Mouse (Mus musculus) adrenal gland, adult 8-10 months (tissue): ENCODE measurements at regions not wholly inside any gene's neighbourhood (a gene's known extent, or its start where the extent isn't known, plus 50 kb on each side); places are given as distances from the start of the nearest gene placed in this dataset.
A peak's percentile ranks its signal among the peaks of the same experiment; 100 is the strongest.
"Not testable (repeated sequence)": the region's sequence is repeated elsewhere in the genome, so short reads cannot be mapped to it uniquely, and the experiment has no call there.

ENCODE experiments used
- DNase-seq: peaks from one replicate; pipeline ENCODE4 v3.0.0; 2022

GRCm38 (mm10) chr15:59728817-59729560 is 287.4 kb downstream of the 4933412E24Rik start:
- no peak for DNase-seq

GRCm38 (mm10) chr15:59728131-59728601 is 288.2 kb downstream of the 4933412E24Rik start:
- peak; percentile 92 for DNase-seq

GRCm38 (mm10) chr15:59725881-59726280 is 290.5 kb downstream of the 4933412E24Rik start:
- no peak for DNase-seq

GRCm38 (mm10) chr15:59722661-59723413 is 293.6 kb downstream of the 4933412E24Rik start:
- DNase-seq, result no peak

GRCm38 (mm10) chr15:59721420-59721819 is 295.0 kb downstream of the 4933412E24Rik start:
- DNase-seq, result no peak

- no peak for DNase-seq
Observed at GRCm38 (mm10) chr15:59721018-59721417, 295.4 kb downstream of the 4933412E24Rik start.

GRCm38 (mm10) chr15:59720149-59720548 is 296.3 kb downstream of the 4933412E24Rik start:
- no peak for DNase-seq

- DNase-seq, result not testable (repeated sequence)
Observed at GRCm38 (mm10) chr15:59719383-59720128, 296.9 kb downstream of the 4933412E24Rik start.

GRCm38 (mm10) chr15:59716872-59717271 is 299.5 kb downstream of the 4933412E24Rik start:
- no peak for DNase-seq

GRCm38 (mm10) chr15:59715951-59716350 is 300.5 kb downstream of the 4933412E24Rik start:
- no peak for DNase-seq

GRCm38 (mm10) chr15:59713965-59714739 is 302.3 kb downstream of the 4933412E24Rik start:
- DNase-seq, result no peak

GRCm38 (mm10) chr15:59712077-59712752 is 304.2 kb downstream of the 4933412E24Rik start:
- DNase-seq, result no peak

GRCm38 (mm10) chr15:59709925-59710324 is 306.5 kb downstream of the 4933412E24Rik start:
- no peak for DNase-seq

GRCm38 (mm10) chr15:59708402-59708801 is 308.0 kb downstream of the 4933412E24Rik start:
- DNase-seq, result no peak

GRCm38 (mm10) chr15:59707081-59707480 is 309.3 kb downstream of the 4933412E24Rik start:
- no peak for DNase-seq
